Mouse (Mus musculus) WW6 (cell line): Measurements from ENCODE around the gene Auts2.

Source experiments
- DNase-seq: peaks from one replicate; pipeline ENCODE4 v3.0.0-alpha.2; 2013; ENCODE audit warnings: low read depth, low spot score

Gene Auts2

GRCm38 (mm10) chr5:132011795-132012194 lies 531.3 kb downstream of the Auts2 start:
- no peak for DNase-seq

- DNase-seq, result no peak
Observed at GRCm38 (mm10) chr5:132008703-132009222, 534.4 kb downstream of the Auts2 start.

GRCm38 (mm10) chr5:132007907-132008306 lies 535.2 kb downstream of the Auts2 start:
- DNase-seq, result no peak

- DNase-seq, result no peak
Observed at GRCm38 (mm10) chr5:131992681-131993211, 550.4 kb downstream of the Auts2 start.

DNA sequence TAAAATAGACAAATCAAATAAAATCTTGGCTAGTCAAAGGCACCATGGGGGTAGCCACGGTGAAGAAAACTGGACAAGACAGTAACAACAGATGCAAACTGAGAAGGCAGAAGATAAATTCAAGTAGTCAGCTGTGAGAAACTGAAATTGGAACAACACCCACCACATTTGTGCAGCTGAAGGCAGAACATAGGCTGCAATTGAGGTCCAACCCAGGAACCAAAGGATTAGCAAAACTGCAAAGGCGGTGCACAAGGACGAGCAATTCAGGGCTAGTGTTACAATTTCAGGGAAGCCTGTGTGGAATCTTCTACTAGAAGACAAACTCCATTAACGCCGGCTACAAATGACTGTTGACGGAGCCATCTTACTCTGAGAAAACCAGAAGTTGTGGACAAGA lies 550.9 kb downstream of the Auts2 start:
- no peak for DNase-seq

GRCm38 (mm10) chr5:131990532-131990931 lies 552.6 kb downstream of the Auts2 start:
- no peak for DNase-seq

- DNase-seq, result no peak
Observed at GRCm38 (mm10) chr5:131981451-131981850, 561.7 kb downstream of the Auts2 start.

- no peak for DNase-seq
Observed at GRCm38 (mm10) chr5:131978939-131979338, 564.2 kb downstream of the Auts2 start.

GRCm38 (mm10) chr5:131977497-131977896 lies 565.6 kb downstream of the Auts2 start:
- no peak for DNase-seq

- DNase-seq, result no peak
Observed at GRCm38 (mm10) chr5:131971901-131972300, 571.2 kb downstream of the Auts2 start.

GRCm38 (mm10) chr5:131965499-131965898 lies 577.6 kb downstream of the Auts2 start:
- no peak for DNase-seq

DNA sequence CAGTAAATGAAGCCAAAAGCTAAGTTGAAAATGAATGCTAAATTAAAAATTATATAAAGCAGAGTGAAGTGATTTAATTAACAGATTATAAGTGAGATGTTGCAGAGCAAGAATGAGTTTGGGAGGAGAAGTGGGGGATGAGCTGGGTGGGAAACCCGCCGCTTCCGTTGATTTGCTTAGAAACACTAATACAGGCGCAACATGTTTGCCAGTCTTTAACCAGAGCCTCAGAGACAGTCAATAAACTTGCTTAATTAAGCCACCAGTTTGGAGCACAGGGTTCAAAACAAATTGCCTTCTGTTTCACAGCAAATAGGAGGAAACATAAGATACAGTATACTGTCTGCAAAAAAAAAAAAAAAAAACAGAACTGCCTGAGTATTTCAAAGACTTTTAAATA lies 579.6 kb downstream of the Auts2 start:
- no peak for DNase-seq

DNA sequence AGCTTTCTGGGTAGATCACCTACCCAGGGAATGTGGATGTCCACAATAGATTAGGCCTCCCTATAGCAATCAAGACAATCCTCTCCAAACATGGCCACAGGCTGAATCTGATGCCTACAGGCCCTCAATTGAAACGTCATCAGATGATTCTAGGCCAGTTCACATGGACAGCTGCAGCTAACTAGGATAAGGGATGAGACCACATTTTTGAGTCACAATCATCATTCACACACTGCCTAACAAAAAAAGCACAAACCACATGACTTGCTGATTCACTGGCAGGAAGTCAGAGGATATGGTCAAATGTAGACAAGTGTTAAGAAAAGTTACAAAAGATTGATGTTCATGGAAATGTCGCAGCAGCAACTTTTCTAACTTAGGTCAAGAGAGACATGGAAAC lies 581.3 kb downstream of the Auts2 start:
- DNase-seq, result no peak

DNA sequence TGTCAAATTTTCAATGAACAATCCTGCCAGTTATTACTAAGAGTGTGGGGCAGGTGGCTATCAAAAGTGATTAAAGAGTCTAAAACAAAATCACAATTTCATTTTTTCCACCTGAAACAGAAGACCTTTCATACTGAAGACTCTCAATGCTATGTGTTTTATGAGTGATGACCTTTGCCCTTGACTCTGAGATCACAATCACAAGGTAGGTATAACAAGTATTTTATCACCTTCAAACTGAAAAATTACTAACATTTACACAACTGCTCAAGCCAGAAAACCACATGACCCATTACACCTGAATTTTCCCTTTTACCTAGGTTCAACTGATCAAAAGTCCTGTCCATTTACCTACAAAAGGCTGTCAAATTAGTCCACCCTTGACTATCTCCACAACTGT lies 582.7 kb downstream of the Auts2 start:
- DNase-seq, result no peak

- DNase-seq, result no peak
Observed at GRCm38 (mm10) chr5:131956998-131957397, 586.1 kb downstream of the Auts2 start.

DNA sequence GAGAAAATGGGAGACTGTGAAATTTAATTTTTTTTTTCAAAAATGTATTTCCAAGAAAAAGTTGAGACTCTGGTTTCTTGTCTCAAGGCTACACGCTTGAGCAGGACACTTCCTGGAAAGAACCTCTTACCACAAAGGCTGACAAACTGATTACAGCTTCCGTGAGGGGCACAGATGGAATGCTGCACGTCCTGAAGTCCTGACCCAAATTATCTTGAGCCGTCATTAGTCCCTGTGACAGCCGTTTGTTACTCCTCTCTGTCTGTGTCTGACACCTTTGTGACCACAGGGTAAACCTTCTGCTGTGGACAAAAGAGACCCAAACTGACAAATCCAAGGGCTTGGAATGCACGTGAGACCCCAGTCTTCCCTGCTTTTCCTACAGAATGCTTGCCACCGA lies 587.1 kb downstream of the Auts2 start:
- no peak for DNase-seq

- DNase-seq, result no peak
Observed at GRCm38 (mm10) chr5:131955227-131956016, 587.7 kb downstream of the Auts2 start.

GRCm38 (mm10) chr5:131948571-131949151 lies 594.5 kb downstream of the Auts2 start:
- no peak for DNase-seq

- no peak for DNase-seq
Observed at GRCm38 (mm10) chr5:131946801-131947200, 596.3 kb downstream of the Auts2 start.

DNA sequence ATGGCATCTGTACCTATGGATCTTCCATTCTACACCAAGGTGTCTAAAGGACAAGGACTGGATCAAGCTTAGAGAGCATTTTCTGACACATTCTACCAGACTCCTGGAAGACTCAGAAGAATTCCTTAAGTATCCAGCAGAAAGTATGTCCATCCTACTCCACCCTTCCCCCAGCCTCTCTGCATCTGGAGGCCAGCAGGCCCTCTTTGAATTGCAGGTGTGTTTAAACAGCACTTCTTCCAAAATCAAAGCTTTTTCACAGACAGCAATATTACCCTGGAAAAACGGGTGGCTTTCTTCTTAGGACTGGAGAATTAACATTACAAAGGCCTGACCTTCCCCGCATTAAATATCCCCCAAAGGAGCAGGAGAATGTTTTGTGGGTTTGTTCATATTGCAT lies 598.4 kb downstream of the Auts2 start:
- DNase-seq, result no peak

GRCm38 (mm10) chr5:131928696-131929095 lies 614.4 kb downstream of the Auts2 start:
- no peak for DNase-seq

- no peak for DNase-seq
Observed at GRCm38 (mm10) chr5:131922759-131923158, 620.4 kb downstream of the Auts2 start.

DNA sequence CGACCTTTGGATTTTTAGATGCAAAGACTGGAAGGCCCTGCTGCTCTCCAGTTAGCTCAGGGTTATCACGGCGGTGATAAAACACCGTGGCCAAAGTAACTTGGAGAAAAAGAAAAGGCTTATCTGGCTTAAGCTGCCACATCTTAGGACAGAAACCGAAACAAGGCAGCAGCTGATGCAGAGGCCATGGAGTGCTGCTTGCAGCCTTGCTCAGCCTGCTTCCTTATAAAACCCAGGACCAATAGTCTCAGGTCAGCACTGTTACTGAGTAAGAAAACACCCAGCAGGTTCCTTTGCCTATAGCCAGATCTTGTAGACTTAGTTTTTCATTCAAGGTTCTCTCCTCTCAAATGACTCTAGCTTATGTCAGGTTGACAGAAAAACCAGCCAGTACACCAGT lies 621.0 kb downstream of the Auts2 start:
- no peak for DNase-seq
